Mouse (Mus musculus) gastrocnemius, postnatal 10 days (tissue): ENCODE results near the gene 5730455P16Rik. TPM values are rescaled to one million over a fixed set of nuclear protein-coding genes. Genes with fewer than 3 reads are reported as not detected.

ENCODE experiments used
- total RNA-seq, 2 experiments: library from RNA; stranded (reverse); gene quantifications; 2 replicates each; pipeline ENCODE4 v1.2.3; 2021

5730455P16Rik gene
- total RNA-seq, 2 experiments from 2014 or later: 25.5 to 25.9 TPM

Other genes with a start within 250 kb of the 5730455P16Rik start
- 10 to 100 TPM; 21.0 to 22.2 TPM for gene Tefm, start 235.9 kb downstream of the 5730455P16Rik start, total RNA-seq
- gene Adap2, start 223.9 kb downstream of the 5730455P16Rik start, total RNA-seq: 1 to 10 TPM; 6.9 to 9.3 TPM
- 1 to 10 TPM; 4.0 to 6.6 TPM for gene Rnf135, start 194.2 kb downstream of the 5730455P16Rik start, total RNA-seq
- 10 to 100 TPM; 45.4 to 50.6 TPM for gene Rhot1, start 169.0 kb downstream of the 5730455P16Rik start, total RNA-seq
- 10 to 100 TPM; 11.3 to 14.0 TPM for gene Rhbdl3, start 77.1 kb downstream of the 5730455P16Rik start, total RNA-seq
- gene Zfp207, start 5.2 kb upstream of the 5730455P16Rik start, total RNA-seq: 10 to 100 TPM; 68.8 to 91.9 TPM
- gene Psmd11, start 50.6 kb upstream of the 5730455P16Rik start, total RNA-seq: 100 to 1,000 TPM; 121 to 126 TPM
- gene Cdk5r1, start 99.0 kb upstream of the 5730455P16Rik start, total RNA-seq: 1 to 10 TPM; 5.5 to 7.2 TPM